Mouse (Mus musculus) Patski (cell line): ENCODE measurements around the gene Eno1. TPM values are rescaled to one million over a fixed set of nuclear protein-coding genes. Genes with fewer than 3 reads are reported as not detected.

Experiments used
- ATAC-seq: fragments of 100-300 bp; one replicate; pipeline ENCODE4 v1.8.0; 2021
- CTCF ChIA-PET: fragments of 350-600 bp; sonication (Branson Sonifier 250); formaldehyde crosslinking; loops from one replicate; lab custom pipeline; 2022; ENCODE audit warnings: inconsistent platforms; lab: Charles Lee
- POLR2A ChIA-PET: fragments of 350-600 bp; sonication (Branson Sonifier 250); formaldehyde crosslinking; loops from one replicate; lab custom pipeline; 2022; ENCODE audit warnings: antibody characterized with exemption, inconsistent platforms; lab: Charles Lee
- DNase-seq: peaks from one replicate; pipeline ENCODE4 v3.0.0-alpha.2; 2011; ENCODE audit warnings: low read depth, low spot score
- H3K27me3 ChIP-seq: fragments of 371-371 bp; one replicate; pipeline ENCODE4 v1.5.1; 2021
- CTCF ChIP-seq: fragments of 100-300 bp; IDR thresholded peaks from one replicate; pipeline ENCODE4 v1.5.1; 2021
- in situ Hi-C: fragments of 300-500 bp; cut with MboI; formaldehyde crosslinking; loops from 3 replicates; pipeline ENCODE4 v1.11.1; 2018; ENCODE audit warnings: low pct_unique_long_range_greater_than_20kb, mixed read lengths
- polyA plus RNA-seq: library from polyadenylated mRNA; unstranded; gene quantifications from one replicate; pipeline ENCODE4 v1.2.3, GENCODE M21; 2021

Gene Eno1
- polyA plus RNA-seq, 1 experiment from 2014 or later, result 47.1 TPM

- ChIA-PET CTCF (no interaction called here), POLR2A (no interaction called here)
- no peak for ATAC-seq
- no peak for TF ChIP-seq CTCF
- H3K27me3 ChIP-seq, result no peaks in the 10 kb centered on the region
- DNase-seq, result no peak
- in situ Hi-C loops, result no loop called here
Measured at GRCm38 (mm10) chr4:150211930-150212552, 24.5 kb upstream of the Eno1 start.

- ChIA-PET POLR2A (no interaction called here), CTCF (no interaction called here)
- no peaks in the 10 kb centered on the region for H3K27me3 ChIP-seq
- ATAC-seq (no peak), DNase-seq (no peak)
- in situ Hi-C loops, result no loop called here
- no peak for TF ChIP-seq CTCF
Measured at GRCm38 (mm10) chr4:150212553-150212971, 24.0 kb upstream of the Eno1 start.

- no peaks in the 10 kb centered on the region for H3K27me3 ChIP-seq
- TF ChIP-seq CTCF, result no peak
- in situ Hi-C loops, result no loop called here
- POLR2A ChIA-PET, result no interaction called here
- CTCF ChIA-PET, result no interaction called here
- ATAC-seq (no peak), DNase-seq (no peak)
Measured at GRCm38 (mm10) chr4:150213910-150214309, 22.6 kb upstream of the Eno1 start.

- in situ Hi-C loops, result no loop called here
Measured at GRCm38 (mm10) chr4:150216423-150216822, 20.1 kb upstream of the Eno1 start.

GRCm38 (mm10) chr4:150217042-150217554 lies 19.4 kb upstream of the Eno1 start:
- in situ Hi-C loops, result no loop called here
- ChIA-PET POLR2A (no interaction called here), CTCF (interaction anchor here (0.6 kb wide), 1 partner anchor 42 kb away, joined by 3 read pairs; no protein-coding TSS in a partner anchor)
- TF ChIP-seq CTCF, result no peak
- no peaks in the 10 kb centered on the region for H3K27me3 ChIP-seq
- DNase-seq (no peak), ATAC-seq (no peak)

More at GRCm38 (mm10) chr4:150216423-150216822, 20.1 kb upstream of the Eno1 start:
- H3K27me3 ChIP-seq, result no peaks in the 10 kb centered on the region
- POLR2A ChIA-PET, result no interaction called here
- DNase-seq (no peak), ATAC-seq (no peak)
- TF ChIP-seq CTCF, result no peak
- CTCF ChIA-PET, result no interaction called here

GRCm38 (mm10) chr4:150217935-150218334 lies 18.6 kb upstream of the Eno1 start:
- POLR2A ChIA-PET, result no interaction called here
- no peaks in the 10 kb centered on the region for H3K27me3 ChIP-seq
- TF ChIP-seq CTCF, result peak; percentile 10
- DNase-seq (no peak), ATAC-seq (no peak)
- in situ Hi-C loops, result no loop called here
- CTCF ChIA-PET, result no interaction called here

- in situ Hi-C loops, result loop anchor here (5.0 to 10.0 kb wide), 2 partner anchors 32 to 85 kb away; no protein-coding TSS in a partner anchor
- peak; percentile 80 for TF ChIP-seq CTCF
- ATAC-seq, result no peak
- H3K27me3 ChIP-seq, result no peaks in the 10 kb centered on the region
- ChIA-PET POLR2A (no interaction called here), CTCF (interaction anchor here (1.4 kb wide), 1 partner anchor 20 kb away, joined by 3 read pairs; no protein-coding TSS in a partner anchor)
- DNase-seq, result no peak
Measured at GRCm38 (mm10) chr4:150219501-150220292, 16.8 kb upstream of the Eno1 start.

GRCm38 (mm10) chr4:150220584-150220983 lies 15.9 kb upstream of the Eno1 start:
- ChIA-PET POLR2A (no interaction called here), CTCF (interaction anchor here (0.9 to 1.4 kb wide), 2 partner anchors 13 to 19 kb away, joined by 3 read pairs; no protein-coding TSS in a partner anchor)
- DNase-seq (no peak), ATAC-seq (no peak)
- in situ Hi-C loops, result loop anchor here (5.0 to 10.0 kb wide), 2 partner anchors 33 to 86 kb away; no protein-coding TSS in a partner anchor
- no peak for TF ChIP-seq CTCF
- no peaks in the 10 kb centered on the region for H3K27me3 ChIP-seq

- in situ Hi-C loops, result loop anchor here (5.0 to 10.0 kb wide), 2 partner anchors 34 to 86 kb away; no protein-coding TSS in a partner anchor
Measured at GRCm38 (mm10) chr4:150221017-150221640, 15.4 kb upstream of the Eno1 start.

GRCm38 (mm10) chr4:150223830-150224229 lies 12.7 kb upstream of the Eno1 start:
- ChIA-PET CTCF (no interaction called here), POLR2A (no interaction called here)
- in situ Hi-C loops, result loop anchor here (5.0 to 10.0 kb wide), 2 partner anchors 37 to 89 kb away; no protein-coding TSS in a partner anchor
- DNase-seq (no peak), ATAC-seq (no peak)
- no peaks in the 10 kb centered on the region for H3K27me3 ChIP-seq
- no peak for TF ChIP-seq CTCF

More at GRCm38 (mm10) chr4:150221017-150221640, 15.4 kb upstream of the Eno1 start:
- ChIA-PET POLR2A (no interaction called here), CTCF (interaction anchor here (0.9 to 1.4 kb wide), 2 partner anchors 13 to 19 kb away, joined by 3 read pairs; no protein-coding TSS in a partner anchor)
- no peak for TF ChIP-seq CTCF
- ATAC-seq (no peak), DNase-seq (no peak)
- H3K27me3 ChIP-seq, result no peaks in the 10 kb centered on the region
